Mouse (Mus musculus): ENCODE results near the gene Jsrp1. TPM values are rescaled to one million over a fixed set of nuclear protein-coding genes. Genes with fewer than 3 reads are reported as not detected.

Gene Jsrp1
- polyA plus RNA-seq, 1 experiment from 2014 or later, result 1.2 TPM

GRCm38 (mm10) chr10:80841685-80842084 lies 28.4 kb upstream of the Jsrp1 start:
- Histone ChIP-seq H3K36me3 (replicated peaks; ENCODE audit: control insufficient read depth, insufficient read depth, low read depth, low read length) (no peaks in the 10 kb centered on the region), H3K4me1 (ENCODE audit: control insufficient read depth, insufficient read depth, low read length) (no peaks in the 10 kb centered on the region), H3K4me3 (ENCODE audit: low read depth, low read length) (no peak overlapping the region), H3K4me2 (ENCODE audit: low read depth, low read length) (no peak overlapping the region), H3K27me3 (ENCODE audit: control insufficient read depth, insufficient read depth, low read length) (peaks cover 33% of the 10 kb centered on the region), H3K9me3 (replicated peaks; ENCODE audit: control insufficient read depth, low read length) (no peaks in the 10 kb centered on the region), H3K27ac (replicated peaks; ENCODE audit: low read depth, low read length) (no peak overlapping the region), H3K9ac (replicated peaks; ENCODE audit: low read length) (no peak overlapping the region)
- DNase-seq (ENCODE audit: low spot score), result no peak
- ATAC-seq (replicated peaks; ENCODE audit: insufficient number of reproducible peaks, low FRiP score, low TSS enrichment, low read depth), result no peak
- WGBS, result 71% methylated on average over 2 of the region's 2 CpGs

- peaks cover 3% of the 10 kb centered on the region; the same call in 1 of the 2 replicates for H3K4me1 ChIP-seq (ENCODE audit: control insufficient read depth, insufficient read depth, low read length)
- 63% methylated on average over 6 of the region's 6 CpGs for WGBS
These were observed 26.6 kb upstream of the Jsrp1 start for GRCm38 (mm10) chr10:80839848-80840247.

GRCm38 (mm10) chr10:80838346-80838912 lies 25.1 kb upstream of the Jsrp1 start:
- DNase-seq (ENCODE audit: low spot score) (no peak), ATAC-seq (replicated peaks; ENCODE audit: insufficient number of reproducible peaks, low FRiP score, low TSS enrichment, low read depth) (no peak)
- peaks cover 3% of the 10 kb centered on the region; the same call in 1 of the 2 replicates for H3K4me1 ChIP-seq (ENCODE audit: control insufficient read depth, insufficient read depth, low read length)
- 0 out of 2 replicates have a peak, but pooled peaks cover 3% of the 10 kb centered on the region for H3K36me3 ChIP-seq (replicated peaks; ENCODE audit: control insufficient read depth, insufficient read depth, low read depth, low read length)
- H3K4me2 ChIP-seq (ENCODE audit: low read depth, low read length), result no peak overlapping the region
- H3K9ac ChIP-seq (replicated peaks; ENCODE audit: low read length), result no peak overlapping the region
- peaks cover 37% of the 10 kb centered on the region for H3K27me3 ChIP-seq (ENCODE audit: control insufficient read depth, insufficient read depth, low read length)
- H3K27ac ChIP-seq (replicated peaks; ENCODE audit: low read depth, low read length), result no peak overlapping the region
- 46% methylated on average over 2 of the region's 2 CpGs for WGBS
- H3K9me3 ChIP-seq (replicated peaks; ENCODE audit: control insufficient read depth, low read length), result no peaks in the 10 kb centered on the region
- H3K4me3 ChIP-seq (ENCODE audit: low read depth, low read length), result no peak overlapping the region

More at GRCm38 (mm10) chr10:80839848-80840247, 26.6 kb upstream of the Jsrp1 start:
- H3K9me3 ChIP-seq (replicated peaks; ENCODE audit: control insufficient read depth, low read length), result no peaks in the 10 kb centered on the region
- no peak overlapping the region for H3K4me2 ChIP-seq (ENCODE audit: low read depth, low read length)
- DNase-seq (ENCODE audit: low spot score) (no peak), ATAC-seq (replicated peaks; ENCODE audit: insufficient number of reproducible peaks, low FRiP score, low TSS enrichment, low read depth) (no peak)
- no peak overlapping the region for H3K27ac ChIP-seq (replicated peaks; ENCODE audit: low read depth, low read length)
- no peak overlapping the region for H3K9ac ChIP-seq (replicated peaks; ENCODE audit: low read length)
- 0 out of 2 replicates have a peak, but pooled peaks cover 2% of the 10 kb centered on the region for H3K36me3 ChIP-seq (replicated peaks; ENCODE audit: control insufficient read depth, insufficient read depth, low read depth, low read length)
- H3K4me3 ChIP-seq (ENCODE audit: low read depth, low read length), result no peak overlapping the region
- peaks cover 43% of the 10 kb centered on the region for H3K27me3 ChIP-seq (ENCODE audit: control insufficient read depth, insufficient read depth, low read length)

GRCm38 (mm10) chr10:80837827-80838226 lies 24.5 kb upstream of the Jsrp1 start:
- ATAC-seq (replicated peaks; ENCODE audit: insufficient number of reproducible peaks, low FRiP score, low TSS enrichment, low read depth) (no peak), DNase-seq (ENCODE audit: low spot score) (no peak)
- no peak overlapping the region for H3K4me3 ChIP-seq (ENCODE audit: low read depth, low read length)
- no peak overlapping the region for H3K27ac ChIP-seq (replicated peaks; ENCODE audit: low read depth, low read length)
- no peaks in the 10 kb centered on the region for H3K9me3 ChIP-seq (replicated peaks; ENCODE audit: control insufficient read depth, low read length)
- peaks cover 3% of the 10 kb centered on the region; the same call in 1 of the 2 replicates for H3K4me1 ChIP-seq (ENCODE audit: control insufficient read depth, insufficient read depth, low read length)
- peaks cover 31% of the 10 kb centered on the region for H3K27me3 ChIP-seq (ENCODE audit: control insufficient read depth, insufficient read depth, low read length)
- WGBS, result 16% methylated on average over 2 of the region's 2 CpGs
- no peak overlapping the region for H3K9ac ChIP-seq (replicated peaks; ENCODE audit: low read length)
- 0 out of 2 replicates have a peak, but pooled peaks cover 3% of the 10 kb centered on the region for H3K36me3 ChIP-seq (replicated peaks; ENCODE audit: control insufficient read depth, insufficient read depth, low read depth, low read length)
- H3K4me2 ChIP-seq (ENCODE audit: low read depth, low read length), result no peak overlapping the region

- Histone ChIP-seq H3K4me2 (ENCODE audit: low read depth, low read length) (no peak overlapping the region), H3K36me3 (replicated peaks; ENCODE audit: control insufficient read depth, insufficient read depth, low read depth, low read length) (0 out of 2 replicates have a peak, but pooled peaks cover 3% of the 10 kb centered on the region), H3K4me3 (ENCODE audit: low read depth, low read length) (no peak overlapping the region), H3K9me3 (replicated peaks; ENCODE audit: control insufficient read depth, low read length) (no peaks in the 10 kb centered on the region), H3K4me1 (ENCODE audit: control insufficient read depth, insufficient read depth, low read length) (peaks cover 3% of the 10 kb centered on the region; the same call in 1 of the 2 replicates), H3K27ac (replicated peaks; ENCODE audit: low read depth, low read length) (no peak overlapping the region), H3K9ac (replicated peaks; ENCODE audit: low read length) (no peak overlapping the region), H3K27me3 (ENCODE audit: control insufficient read depth, insufficient read depth, low read length) (peaks cover 27% of the 10 kb centered on the region)
- ATAC-seq (replicated peaks; ENCODE audit: insufficient number of reproducible peaks, low FRiP score, low TSS enrichment, low read depth) (no peak), DNase-seq (ENCODE audit: low spot score) (no peak)
- 49% methylated on average over 7 of the region's 7 CpGs for WGBS
These were observed 23.7 kb upstream of the Jsrp1 start for GRCm38 (mm10) chr10:80836949-80837379.

GRCm38 (mm10) chr10:80835617-80836016 lies 22.3 kb upstream of the Jsrp1 start:
- peaks cover 27% of the 10 kb centered on the region for H3K27me3 ChIP-seq (ENCODE audit: control insufficient read depth, insufficient read depth, low read length)
- WGBS, result 55% methylated on average over 30 of the region's 30 CpGs
- 0 out of 2 replicates have a peak, but pooled peaks cover 3% of the 10 kb centered on the region for H3K36me3 ChIP-seq (replicated peaks; ENCODE audit: control insufficient read depth, insufficient read depth, low read depth, low read length)
- no peak overlapping the region for H3K27ac ChIP-seq (replicated peaks; ENCODE audit: low read depth, low read length)
- no peak overlapping the region for H3K4me2 ChIP-seq (ENCODE audit: low read depth, low read length)
- H3K9ac ChIP-seq (replicated peaks; ENCODE audit: low read length), result no peak overlapping the region
- H3K9me3 ChIP-seq (replicated peaks; ENCODE audit: control insufficient read depth, low read length), result no peaks in the 10 kb centered on the region
- DNase-seq (ENCODE audit: low spot score) (no peak), ATAC-seq (replicated peaks; ENCODE audit: insufficient number of reproducible peaks, low FRiP score, low TSS enrichment, low read depth) (no peak)
- peaks cover 3% of the 10 kb centered on the region; the same call in 1 of the 2 replicates for H3K4me1 ChIP-seq (ENCODE audit: control insufficient read depth, insufficient read depth, low read length)
- H3K4me3 ChIP-seq (ENCODE audit: low read depth, low read length), result no peak overlapping the region

GRCm38 (mm10) chr10:80832818-80833217 lies 19.5 kb upstream of the Jsrp1 start:
- Histone ChIP-seq H3K9me3 (replicated peaks; ENCODE audit: control insufficient read depth, low read length) (no peaks in the 10 kb centered on the region), H3K36me3 (replicated peaks; ENCODE audit: control insufficient read depth, insufficient read depth, low read depth, low read length) (peaks cover 8% of the 10 kb centered on the region), H3K4me1 (ENCODE audit: control insufficient read depth, insufficient read depth, low read length) (peaks cover 4% of the 10 kb centered on the region; the same call in 1 of the 2 replicates), H3K4me2 (ENCODE audit: low read depth, low read length) (no peak overlapping the region), H3K9ac (replicated peaks; ENCODE audit: low read length) (no peak overlapping the region), H3K4me3 (ENCODE audit: low read depth, low read length) (no peak overlapping the region), H3K27me3 (ENCODE audit: control insufficient read depth, insufficient read depth, low read length) (peaks cover 27% of the 10 kb centered on the region), H3K27ac (replicated peaks; ENCODE audit: low read depth, low read length) (no peak overlapping the region)
- 66% methylated on average over 7 of the region's 7 CpGs for WGBS
- DNase-seq (ENCODE audit: low spot score), result no peak
- no peak for ATAC-seq (replicated peaks; ENCODE audit: insufficient number of reproducible peaks, low FRiP score, low TSS enrichment, low read depth)

- Histone ChIP-seq H3K4me1 (ENCODE audit: control insufficient read depth, insufficient read depth, low read length) (peaks cover 4% of the 10 kb centered on the region; the same call in 1 of the 2 replicates), H3K4me3 (ENCODE audit: low read depth, low read length) (no peak overlapping the region), H3K27me3 (ENCODE audit: control insufficient read depth, insufficient read depth, low read length) (peaks cover 21% of the 10 kb centered on the region), H3K36me3 (replicated peaks; ENCODE audit: control insufficient read depth, insufficient read depth, low read depth, low read length) (peaks cover 8% of the 10 kb centered on the region), H3K9ac (replicated peaks; ENCODE audit: low read length) (no peak overlapping the region), H3K4me2 (ENCODE audit: low read depth, low read length) (no peak overlapping the region), H3K27ac (replicated peaks; ENCODE audit: low read depth, low read length) (no peak overlapping the region), H3K9me3 (replicated peaks; ENCODE audit: control insufficient read depth, low read length) (no peaks in the 10 kb centered on the region)
- WGBS, result 2% methylated on average over 9 of the region's 9 CpGs
- DNase-seq (ENCODE audit: low spot score) (peak; percentile 82), ATAC-seq (replicated peaks; ENCODE audit: insufficient number of reproducible peaks, low FRiP score, low TSS enrichment, low read depth) (no peak)
These were observed 17.8 kb upstream of the Jsrp1 start for GRCm38 (mm10) chr10:80831136-80831535.

Measured in embryonic facial prominence, embryonic 11.5 days (tissue).